8 mouse cellular contexts compared by ENCODE assay signal in the genomic region with DNA sequence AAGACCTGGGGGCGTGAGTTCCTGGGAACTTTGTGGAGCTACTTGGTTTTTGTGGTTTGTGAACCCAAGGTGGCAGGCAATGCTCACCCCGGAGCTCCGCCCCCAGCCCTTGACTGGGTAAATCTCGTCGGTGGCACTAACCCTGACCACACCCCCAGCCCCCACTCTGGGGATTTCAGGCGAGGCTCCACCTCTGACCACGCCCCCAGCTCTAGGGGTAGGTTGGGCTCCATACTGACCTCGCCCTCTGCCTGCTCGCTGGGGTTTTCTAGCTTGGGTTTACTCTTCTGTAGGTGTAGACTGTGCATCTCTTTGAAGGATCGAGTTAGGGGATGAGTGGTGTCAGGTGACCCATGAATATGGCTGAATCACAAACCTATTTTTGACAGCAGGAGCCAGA. TPM values are rescaled to one million over a fixed set of nuclear protein-coding genes. Genes with fewer than 3 reads are reported as not detected.
A peak's percentile ranks its signal among the peaks of the same experiment; 100 is the strongest.
DNase-seq lines count a peak whose midpoint lies in the region; ATAC-seq and TF ChIP-seq lines count a peak whose summit lies in the region.

No protein-coding gene starts in this region.

- peaks cover 30% of the 10 kb centered on the region for H3K27me3 ChIP-seq in heart, embryonic 12.5 days (replicated peaks)
- H3K27me3 ChIP-seq in liver, embryonic 14.5 days (ENCODE audit: control insufficient read depth, insufficient read depth, low read length), result peaks cover 25% of the 10 kb centered on the region

- H3K36me3 ChIP-seq in heart, embryonic 12.5 days, result peaks cover 29% of the 10 kb centered on the region
- H3K36me3 ChIP-seq in liver, embryonic 14.5 days (replicated peaks; ENCODE audit: control insufficient read depth, insufficient read depth, low read depth), result peaks cover 9% of the 10 kb centered on the region

- no peak overlapping the region for H3K9ac ChIP-seq in heart, embryonic 12.5 days
- H3K9ac ChIP-seq in liver, embryonic 14.5 days (replicated peaks), result no peak overlapping the region

- peaks cover 15% of the 10 kb centered on the region for H3K4me1 ChIP-seq in heart, embryonic 12.5 days (replicated peaks)
- peaks cover 0 to 10% of the 10 kb centered on the region in 2 experiments; a peak in 2 of 4 replicates for H3K4me1 ChIP-seq in liver, embryonic 14.5 days (replicated peaks; ENCODE audit: control insufficient read depth in 2 of 2, insufficient read depth in 2 of 2, low read length in 1 of 2)

- H3K4me3 ChIP-seq in heart, embryonic 12.5 days, result no peak overlapping the region
- no peak overlapping the region for H3K4me3 ChIP-seq in liver, embryonic 14.5 days (ENCODE audit: insufficient read depth in 1 of 2, low read depth in 2 of 2, low read length in 2 of 2)

- no peak overlapping the region for H3K4me2 ChIP-seq in heart, embryonic 12.5 days
- H3K4me2 ChIP-seq in liver, embryonic 14.5 days (ENCODE audit: low read depth), result no peak overlapping the region

- peak; percentile 56; the same call in 1 of the 2 replicates for ATAC-seq in heart, embryonic 12.5 days (ENCODE audit: insufficient number of reproducible peaks, low FRiP score)
- peak; percentile 77 for ATAC-seq in liver, embryonic 14.5 days (ENCODE audit: insufficient read depth)
- ATAC-seq in frontal cortex, adult (ENCODE audit: low TSS enrichment), result no peak

- peak; percentile 88 for DNase-seq in CD4-positive, CD25-positive, alpha-beta regulatory T cell, adult 2 months (ENCODE audit: low read depth, low spot score)
- peak; percentile 75 for DNase-seq in WW6 (ENCODE audit: low read depth, low spot score)
- peak in 2 of 3 experiments; percentile 54 to 64 for DNase-seq in liver, embryonic 14.5 days (ENCODE audit: low read depth in 3 of 3, low spot score in 3 of 3)
- DNase-seq in spleen, adult 18-20 months, result peak; percentile 52 to 58
- no peak for DNase-seq in frontal cortex, postnatal 36 days (ENCODE audit: low spot score in 2 of 2)
- no peak for DNase-seq in right cerebral cortex, postnatal 25 days

- 9% methylated on average over 10 of the region's 10 CpGs for WGBS in heart, embryonic 12.5 days
- 3% methylated on average over 10 of the region's 10 CpGs for WGBS in liver, embryonic 14.5 days (ENCODE audit: insufficient replicate concordance)

- no peaks in the 10 kb centered on the region for H3K9me3 ChIP-seq in heart, embryonic 12.5 days (replicated peaks)
- no peaks in the 10 kb centered on the region for H3K9me3 ChIP-seq in liver, embryonic 14.5 days (ENCODE audit: control insufficient read depth, low read length)

- no peak for TF ChIP-seq CTCF in liver, embryonic 14.5 days (IDR thresholded peaks at IDR 0.05; ENCODE audit: low read depth)

- H3K27ac ChIP-seq in heart, embryonic 12.5 days (ENCODE audit: poor library complexity, severe bottlenecking), result no peak overlapping the region
- no peak overlapping the region for H3K27ac ChIP-seq in liver, embryonic 14.5 days

- no peak for TF ChIP-seq EP300 in liver, embryonic 14.5 days (IDR thresholded peaks at IDR 0.05; ENCODE audit: low read depth)

RNA-seq across cellular contexts. Expression of a gene that starts 4.7 kb away (rescaled TPM):
- polyA plus RNA-seq in heart, embryonic 12.5 days (2016; fragmentation: Nextera tagmentation; extraction: Ambion mirVana), result 0.46 and 0.54 TPM in 2 replicates
- polyA plus RNA-seq in liver, embryonic 14.5 days (2012; rRNA removed), result 0.01 TPM in 1 of 2 replicates, not detected in the other
- polyA plus RNA-seq in liver, embryonic 14.5 days (2014; fragmentation: Nextera tagmentation; extraction: Ambion mirVana), result 0.04 TPM in 1 of 2 replicates, not detected in the other

RNA-seq across cellular contexts. Expression of a gene that starts 6.4 kb away (rescaled TPM):
- 177 and 182 TPM in 2 replicates for polyA plus RNA-seq in heart, embryonic 12.5 days (2016; fragmentation: Nextera tagmentation; extraction: Ambion mirVana)
- polyA plus RNA-seq in liver, embryonic 14.5 days (2012; rRNA removed), result 196 and 215 TPM in 2 replicates
- 178 and 181 TPM in 2 replicates for polyA plus RNA-seq in liver, embryonic 14.5 days (2014; fragmentation: Nextera tagmentation; extraction: Ambion mirVana)

RNA-seq across cellular contexts. Expression of a gene that starts 6.5 kb away (rescaled TPM):
- polyA plus RNA-seq in heart, embryonic 12.5 days (2016; fragmentation: Nextera tagmentation; extraction: Ambion mirVana), result 34.8 and 35.2 TPM in 2 replicates
- 76.1 and 82.4 TPM in 2 replicates for polyA plus RNA-seq in liver, embryonic 14.5 days (2012; rRNA removed)
- 34.7 and 44.5 TPM in 2 replicates for polyA plus RNA-seq in liver, embryonic 14.5 days (2014; fragmentation: Nextera tagmentation; extraction: Ambion mirVana)

RNA-seq across cellular contexts. Expression of a gene that starts 22.1 kb away (rescaled TPM):
- polyA plus RNA-seq in heart, embryonic 12.5 days (2016; fragmentation: Nextera tagmentation; extraction: Ambion mirVana), result 1,577 and 1,597 TPM in 2 replicates
- 673 and 795 TPM in 2 replicates for polyA plus RNA-seq in liver, embryonic 14.5 days (2012; rRNA removed)
- polyA plus RNA-seq in liver, embryonic 14.5 days (2014; fragmentation: Nextera tagmentation; extraction: Ambion mirVana), result 1,285 and 1,384 TPM in 2 replicates

RNA-seq across cellular contexts. Expression of a gene that starts 23.1 kb away (rescaled TPM):
- polyA plus RNA-seq in heart, embryonic 12.5 days (2016; fragmentation: Nextera tagmentation; extraction: Ambion mirVana), result not detected in 2 replicates
- polyA plus RNA-seq in liver, embryonic 14.5 days (2012; rRNA removed), result 0.05 and 0.06 TPM in 2 replicates
- polyA plus RNA-seq in liver, embryonic 14.5 days (2014; fragmentation: Nextera tagmentation; extraction: Ambion mirVana), result not detected in 2 replicates

Comparison
In these comparisons a context has a peak if more than half of its experiments do, and no peak if none do; other contexts are left out.
1. DNase-seq: peak in CD4-positive, CD25-positive, alpha-beta regulatory T cell, adult 2 months (single experiment), WW6 (single experiment), liver, embryonic 14.5 days (2 of 3) and spleen, adult 18-20 months (2 of 2); none in frontal cortex, postnatal 36 days (0 of 2) and right cerebral cortex, postnatal 25 days (single experiment).